Mouse (Mus musculus): ENCODE results near the gene Olfr147. TPM values are rescaled to one million over a fixed set of nuclear protein-coding genes. Genes with fewer than 3 reads are reported as not detected.
"Not testable (repeated sequence)": the region's sequence is repeated elsewhere in the genome, so short reads cannot be mapped to it uniquely, and the experiment has no call there.

Olfr147 gene
- not detected in 2 replicates for total RNA-seq (2021)
- long read RNA-seq, result 0 reads

DNA sequence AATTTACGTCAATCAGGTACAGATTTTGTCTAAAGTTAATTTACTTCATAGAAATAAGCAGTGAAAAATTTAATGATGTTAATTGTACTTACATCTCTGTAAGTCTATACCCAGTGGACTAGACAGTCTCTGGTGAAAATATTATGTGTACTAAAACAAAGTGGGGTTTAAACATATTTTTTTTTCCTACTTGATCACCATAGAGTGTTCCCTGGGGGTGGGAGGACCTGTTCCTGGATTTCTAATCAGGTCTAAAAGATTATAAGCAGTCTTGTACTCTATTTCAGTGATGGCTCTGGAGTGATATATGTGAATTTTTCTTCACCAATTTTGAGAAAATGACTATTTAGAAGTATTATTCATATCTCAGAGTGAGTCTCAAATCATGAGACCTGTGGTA lies at the start of gene Olfr147:
Gene Olfr147 (plus strand): TSS at position 301 of the 400 bp plus-strand sequence.
- no peak for DNase-seq

- no peak for DNase-seq
Observed at GRCm38 (mm10) chr9:38366596-38366995, 34.9 kb upstream of the Olfr147 start, which contains the start of gene Olfr250. TSS of gene Olfr250 (plus strand) at chr9:38366896.

DNA sequence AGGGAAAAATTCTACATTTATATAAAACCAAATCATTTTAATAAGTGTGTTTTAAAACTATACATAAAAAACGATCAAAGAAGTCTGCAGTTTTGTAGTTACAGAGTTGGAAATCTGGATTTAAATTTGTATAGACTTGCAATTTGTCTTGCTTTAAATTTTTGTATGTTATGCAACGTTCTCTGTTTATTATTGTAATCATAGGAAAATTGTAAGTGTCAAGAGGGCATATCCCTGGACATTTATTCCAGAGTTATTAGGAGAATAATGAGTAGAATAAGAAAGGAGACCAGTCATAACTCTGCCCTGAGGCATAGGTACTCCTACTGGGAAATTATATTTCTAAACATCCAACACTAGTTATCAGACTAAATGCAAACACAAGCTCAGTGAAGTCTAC lies 24.7 kb upstream of the Olfr147 start, which contains the start of gene Olfr251:
Gene Olfr251 (plus strand): TSS at position 301 of the 400 bp plus-strand sequence.
- no peak for DNase-seq

GRCm38 (mm10) chr9:38407502-38407901 lies 6.0 kb downstream of the Olfr147 start:
- not testable (repeated sequence) for DNase-seq

DNA sequence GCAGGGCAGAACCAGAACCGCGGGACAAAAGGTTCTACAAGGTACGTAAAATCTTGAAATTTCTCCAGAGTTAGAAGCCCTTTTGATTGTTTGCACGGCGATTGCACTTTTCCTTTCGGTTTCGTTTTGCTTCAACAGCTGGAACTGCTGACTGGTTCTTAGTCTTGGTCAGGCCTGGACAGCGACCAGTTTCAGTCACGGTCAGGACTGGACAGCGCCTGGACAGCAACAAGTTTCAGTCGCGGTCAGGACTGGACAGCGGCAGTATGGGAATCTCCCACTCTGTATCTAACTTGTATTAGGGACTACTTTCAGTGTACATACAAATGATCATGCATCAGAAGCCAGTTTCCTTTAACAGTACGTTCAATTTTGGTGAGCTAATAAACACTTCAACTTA lies 12.0 kb downstream of the Olfr147 start:
- not testable (repeated sequence) for DNase-seq

DNA sequence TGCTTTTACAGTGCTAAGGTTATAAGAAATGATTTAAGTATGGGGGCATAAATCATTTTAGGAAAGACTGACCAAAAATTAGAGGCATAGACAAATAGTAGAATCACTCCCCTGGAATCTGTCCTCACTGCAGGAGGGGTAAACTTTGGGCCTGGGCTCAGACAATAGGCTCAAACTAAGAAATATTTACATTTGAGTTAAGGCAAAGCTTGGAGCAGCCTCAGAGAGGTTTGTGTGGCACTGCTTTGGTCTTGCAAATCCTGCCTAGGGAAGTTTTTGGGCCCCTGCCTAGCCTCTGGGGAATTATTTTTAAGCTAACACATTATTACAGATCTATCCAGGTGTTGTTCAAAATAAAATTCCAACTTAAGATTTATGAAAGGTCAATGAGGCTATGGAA lies 22.3 kb downstream of the Olfr147 start:
- DNase-seq, result no peak

DNA sequence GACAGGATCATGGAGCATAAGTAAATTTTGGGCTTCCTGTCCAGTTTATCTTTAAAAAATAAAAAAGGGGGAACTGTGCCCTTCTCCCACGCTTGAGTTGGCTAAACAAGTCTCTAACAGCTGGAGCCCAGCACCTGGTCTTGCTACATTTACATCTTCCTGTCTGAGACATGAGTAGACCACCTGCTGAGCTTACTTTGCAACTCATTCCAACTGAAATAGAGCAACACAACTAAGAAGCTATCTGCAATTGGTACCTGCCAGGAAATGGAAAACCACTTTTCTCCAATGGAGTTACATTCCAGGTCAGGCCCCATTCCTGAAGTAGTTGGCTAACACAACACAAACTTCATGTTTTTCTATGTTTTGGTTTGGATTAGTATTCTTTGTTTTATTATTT lies 25.5 kb downstream of the Olfr147 start:
- no peak for DNase-seq

GRCm38 (mm10) chr9:38429155-38429554 lies 27.7 kb downstream of the Olfr147 start, which contains the start of gene Olfr901:
TSS of gene Olfr901 (plus strand) at chr9:38429455.
- DNase-seq, result no peak

DNA sequence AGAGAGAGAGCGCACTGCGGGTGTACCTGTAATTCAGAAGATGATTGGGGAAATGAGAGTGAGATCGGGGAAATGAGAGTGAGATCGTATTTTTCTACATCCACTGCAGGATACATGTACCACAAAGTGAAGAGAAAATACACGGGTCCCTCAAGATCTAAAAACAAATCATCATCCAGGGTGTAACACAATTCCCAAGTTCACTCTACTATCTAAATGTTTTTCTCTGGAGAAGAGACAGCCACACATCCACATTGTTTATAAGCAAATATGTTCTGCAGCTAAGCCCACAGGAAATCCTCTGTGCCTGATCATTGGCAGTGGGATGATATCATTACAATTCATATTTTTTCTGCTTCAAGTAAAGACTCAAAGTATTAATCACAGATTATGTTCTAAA lies 45.9 kb downstream of the Olfr147 start, which contains the start of gene Olfr902:
Gene Olfr902 (plus strand): TSS at position 301 of the 400 bp plus-strand sequence.
- DNase-seq, result no peak

Other genes starting within 250 kb of the Olfr147 start
- gene Olfr891, start 220.9 kb upstream of the Olfr147 start, total RNA-seq (2021), result not detected in 2 replicates
- not detected in 2 replicates for gene Olfr893, start 193.3 kb upstream of the Olfr147 start, total RNA-seq (2021)
- gene Olfr894, start 183.6 kb upstream of the Olfr147 start, total RNA-seq (2021), result not detected in 2 replicates
- gene Olfr143, start 148.9 kb upstream of the Olfr147 start, total RNA-seq (2021), result not detected in 2 replicates
- not detected in 2 replicates for gene Olfr895, start 133.8 kb upstream of the Olfr147 start, total RNA-seq (2021)
- not detected in 2 replicates for gene Olfr896-ps1, start 110.6 kb upstream of the Olfr147 start, total RNA-seq (2021)
- not detected in 2 replicates for gene Olfr25, start 72.6 kb upstream of the Olfr147 start, total RNA-seq (2021)
- not detected in 2 replicates for gene Olfr898, start 53.3 kb upstream of the Olfr147 start, total RNA-seq (2021)
- not detected in 2 replicates for gene Olfr250, start 34.8 kb upstream of the Olfr147 start, total RNA-seq (2021)
- not detected in 2 replicates for gene Olfr251, start 24.6 kb upstream of the Olfr147 start, total RNA-seq (2021)
- gene Olfr901, start 27.8 kb downstream of the Olfr147 start, total RNA-seq (2021), result not detected in 2 replicates
- gene Olfr902, start 46.0 kb downstream of the Olfr147 start, total RNA-seq (2021), result not detected in 2 replicates
- not detected in 2 replicates for gene Olfr904, start 61.4 kb downstream of the Olfr147 start, total RNA-seq (2021)
- gene Olfr905, start 69.4 kb downstream of the Olfr147 start, total RNA-seq (2021), result not detected in 2 replicates
- gene Olfr906, start 85.4 kb downstream of the Olfr147 start, total RNA-seq (2021), result not detected in 2 replicates
- not detected in 2 replicates for gene Olfr907, start 94.1 kb downstream of the Olfr147 start, total RNA-seq (2021)
- gene Olfr911-ps1, start 119.9 kb downstream of the Olfr147 start, total RNA-seq (2021), result not detected in 2 replicates
- not detected in 2 replicates for gene Olfr910, start 136.2 kb downstream of the Olfr147 start, total RNA-seq (2021)
- not detected in 2 replicates for gene Olfr912, start 178.5 kb downstream of the Olfr147 start, total RNA-seq (2021)
- not detected in 2 replicates for gene Olfr913, start 191.1 kb downstream of the Olfr147 start, total RNA-seq (2021)
- gene Olfr914, start 203.4 kb downstream of the Olfr147 start, total RNA-seq (2021), result not detected in 2 replicates

Data from adrenal gland, postnatal 25 days (tissue).